Mouse (Mus musculus) embryonic facial prominence, embryonic 12.5 days (tissue): ENCODE data around the gene Iah1. TPM values are rescaled to one million over a fixed set of nuclear protein-coding genes. Genes with fewer than 3 reads are reported as not detected.

ENCODE experiments used
- ATAC-seq: fragments of 200-750 bp; cut with Nextera tagmentation; 2 replicates; pipeline ENCODE4 v1.8.0; 2017; ENCODE audit not compliant: insufficient number of reproducible peaks, insufficient read depth, low FRiP score, low TSS enrichment
- H3K27ac ChIP-seq: fragments of 300-500 bp; sonication (generic); 2 replicates; pipeline ENCODE4 v1.5.1; 2016; ENCODE audit warnings: mild to moderate bottlenecking
- H3K27me3 ChIP-seq: fragments of 300-500 bp; sonication (generic); 2 replicates; pipeline ENCODE4 v1.6.1; 2016; ENCODE audit warnings: mild to moderate bottlenecking, moderate library complexity
- H3K36me3 ChIP-seq: fragments of 300-500 bp; sonication (generic); 2 replicates; pipeline ENCODE4 v1.6.1; 2016; ENCODE audit warnings: mild to moderate bottlenecking
- H3K4me1 ChIP-seq: fragments of 300-500 bp; sonication (generic); 2 replicates; pipeline ENCODE4 v1.6.1; 2016
- H3K4me2 ChIP-seq: fragments of 300-500 bp; sonication (generic); replicated peaks from 2 replicates; pipeline ENCODE4 v1.6.1; 2016; ENCODE audit warnings: mild to moderate bottlenecking, moderate library complexity
- H3K4me3 ChIP-seq: fragments of 300-500 bp; sonication (generic); 2 replicates; pipeline ENCODE4 v1.5.1; 2016; ENCODE audit warnings: mild to moderate bottlenecking
- H3K9ac ChIP-seq: fragments of 300-500 bp; sonication (generic); 2 replicates; pipeline ENCODE4 v1.6.1; 2016; ENCODE audit warnings: mild to moderate bottlenecking, moderate library complexity
- H3K9me3 ChIP-seq: fragments of 300-500 bp; sonication (generic); 2 replicates; pipeline ENCODE4 v1.6.1; 2016; ENCODE audit warnings: mild to moderate bottlenecking, moderate library complexity
- WGBS: fragments of 180-500 bp; shearing (Covaris S2); methylation state at CpG from one replicate; pipeline ENCODE4 v1.1.7; 2016; 5-methylcytosine and 5-hydroxymethylcytosine counted together
- polyA plus RNA-seq: library from polyadenylated mRNA; unstranded; fragments of >200 nt; fragmentation: Nextera tagmentation; extraction: Ambion mirVana; gene quantifications from 2 replicates; pipeline ENCODE4 v1.2.1, GENCODE M21; 2016

The Iah1 gene
- polyA plus RNA-seq, 1 experiment from 2014 or later = 58.1 TPM

GRCm38 (mm10) chr12:21322296-21322695, 6.1 kb downstream of the Iah1 start:
- no peak overlapping the region for H3K4me3 ChIP-seq
- H3K9me3 ChIP-seq = no peaks in the 10 kb centered on the region
- H3K27me3 ChIP-seq = no peaks in the 10 kb centered on the region
- H3K4me1 ChIP-seq = no peaks in the 10 kb centered on the region
- WGBS = 92% methylated on average over 4 of the region's 4 CpGs
- no peak for ATAC-seq
- H3K36me3 ChIP-seq = peaks cover 65% of the 10 kb centered on the region
- no peak overlapping the region for H3K27ac ChIP-seq
- H3K9ac ChIP-seq = no peak overlapping the region
- H3K4me2 ChIP-seq = no peak overlapping the region

GRCm38 (mm10) chr12:21322856-21323255, 6.7 kb downstream of the Iah1 start:
- Histone ChIP-seq H3K4me1 (no peaks in the 10 kb centered on the region), H3K4me2 (no peak overlapping the region), H3K27me3 (no peaks in the 10 kb centered on the region), H3K4me3 (no peak overlapping the region), H3K9me3 (no peaks in the 10 kb centered on the region), H3K36me3 (peaks cover 70% of the 10 kb centered on the region), H3K9ac (no peak overlapping the region), H3K27ac (no peak overlapping the region)
- no peak for ATAC-seq
- 87% methylated on average over 9 of the region's 9 CpGs for WGBS

GRCm38 (mm10) chr12:21324101-21324500, 7.9 kb downstream of the Iah1 start:
- WGBS = 85% methylated on average over 5 of the region's 5 CpGs
- H3K4me2 ChIP-seq = no peak overlapping the region
- H3K27me3 ChIP-seq = no peaks in the 10 kb centered on the region
- no peak overlapping the region for H3K4me3 ChIP-seq
- no peaks in the 10 kb centered on the region for H3K4me1 ChIP-seq
- H3K9me3 ChIP-seq = no peaks in the 10 kb centered on the region
- no peak for ATAC-seq
- H3K9ac ChIP-seq = no peak overlapping the region
- peaks cover 80% of the 10 kb centered on the region for H3K36me3 ChIP-seq
- no peak overlapping the region for H3K27ac ChIP-seq

GRCm38 (mm10) chr12:21325266-21325665, 9.1 kb downstream of the Iah1 start:
- peaks cover 81% of the 10 kb centered on the region for H3K36me3 ChIP-seq
- ATAC-seq = no peak
- 89% methylated on average over 8 of the region's 8 CpGs for WGBS

GRCm38 (mm10) chr12:21326325-21326724, 10.1 kb downstream of the Iah1 start:
- no peak overlapping the region for H3K4me2 ChIP-seq
- no peak overlapping the region for H3K27ac ChIP-seq
- peaks cover 78% of the 10 kb centered on the region for H3K36me3 ChIP-seq
- H3K4me3 ChIP-seq = no peak overlapping the region
- H3K9ac ChIP-seq = no peak overlapping the region
- 92% methylated on average over 3 of the region's 3 CpGs for WGBS
- H3K9me3 ChIP-seq = no peaks in the 10 kb centered on the region
- no peak for ATAC-seq
- H3K27me3 ChIP-seq = no peaks in the 10 kb centered on the region
- H3K4me1 ChIP-seq = no peaks in the 10 kb centered on the region

More at GRCm38 (mm10) chr12:21325266-21325665, 9.1 kb downstream of the Iah1 start:
- Histone ChIP-seq H3K4me3 (no peak overlapping the region), H3K27me3 (no peaks in the 10 kb centered on the region), H3K27ac (no peak overlapping the region), H3K4me1 (no peaks in the 10 kb centered on the region), H3K9me3 (no peaks in the 10 kb centered on the region), H3K9ac (no peak overlapping the region), H3K4me2 (no peak overlapping the region)

DNA sequence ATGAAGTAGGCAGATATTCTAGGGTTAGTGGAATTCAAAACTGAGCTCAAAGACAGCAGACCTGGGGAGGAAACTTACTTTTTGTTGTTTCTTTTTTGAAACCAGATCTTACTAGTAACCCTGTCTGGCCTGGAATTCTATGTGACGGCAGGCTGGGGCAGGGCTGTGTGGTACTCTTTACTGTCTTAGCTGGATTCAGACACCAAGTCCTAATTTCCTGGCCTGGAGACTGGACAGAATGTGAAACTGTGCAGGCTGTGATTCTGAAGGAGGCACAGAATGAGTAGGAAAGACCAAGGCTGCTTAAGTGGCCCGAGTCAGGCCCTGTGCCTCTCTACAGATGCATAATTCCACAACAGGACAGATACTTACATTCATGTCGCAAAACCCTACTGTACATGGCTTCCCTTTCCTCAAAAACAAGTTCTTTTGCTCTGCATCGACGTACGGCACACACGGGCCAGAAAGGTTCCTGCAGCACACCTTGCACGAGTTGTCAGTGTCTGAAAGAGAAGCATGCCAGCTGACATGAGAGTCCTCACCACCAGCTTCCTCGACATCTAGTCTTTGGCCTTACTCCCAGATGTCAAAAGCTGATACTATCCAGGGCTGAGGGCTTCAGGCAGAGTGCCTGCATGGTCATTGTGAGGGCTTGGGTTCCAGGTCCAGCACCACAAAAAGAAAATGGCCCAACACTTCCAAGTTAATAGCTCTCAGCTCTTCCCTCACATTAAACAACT, 13.6 kb downstream of the Iah1 start:
- Histone ChIP-seq H3K4me1 (no peaks in the 10 kb centered on the region), H3K9ac (no peak overlapping the region), H3K36me3 (peaks cover 78% of the 10 kb centered on the region), H3K4me2 (no peak overlapping the region), H3K9me3 (no peaks in the 10 kb centered on the region), H3K27me3 (no peaks in the 10 kb centered on the region), H3K27ac (no peak overlapping the region), H3K4me3 (no peak overlapping the region)
- 87% methylated on average over 9 of the region's 9 CpGs for WGBS
- no peak for ATAC-seq

DNA sequence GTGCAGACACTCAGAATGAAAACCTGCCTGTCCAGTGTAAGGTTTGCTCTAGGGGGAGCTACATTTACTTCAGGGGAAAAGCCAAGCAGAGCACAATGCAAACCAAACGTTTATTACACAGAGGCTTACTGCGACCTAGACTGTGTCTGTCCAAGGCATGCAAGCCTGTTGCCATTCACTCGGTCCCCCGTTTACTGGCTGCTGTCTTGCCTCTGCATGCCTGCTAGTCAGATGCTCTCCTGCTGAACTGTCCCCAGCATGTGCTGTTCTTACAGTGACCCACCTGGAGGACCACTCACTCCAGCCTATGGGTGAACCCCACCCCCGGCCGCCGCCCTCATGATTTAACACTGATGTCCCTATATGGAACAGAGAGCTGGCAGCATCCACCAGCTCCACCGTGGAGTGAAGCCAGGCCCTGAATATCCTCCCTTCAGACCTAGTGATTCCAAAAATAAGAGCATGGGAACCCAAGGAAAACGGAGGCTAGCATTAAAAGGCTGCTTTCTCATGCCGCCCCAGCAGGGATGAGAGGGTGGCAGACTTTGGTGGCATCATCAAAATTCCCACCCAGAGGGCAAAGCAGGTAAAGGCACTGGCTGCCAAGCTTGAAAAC, 14.9 kb downstream of the Iah1 start:
- Histone ChIP-seq H3K4me2 (no peak overlapping the region), H3K4me3 (no peak overlapping the region), H3K9me3 (no peaks in the 10 kb centered on the region), H3K9ac (no peak overlapping the region), H3K27ac (no peak overlapping the region), H3K36me3 (peaks cover 76% of the 10 kb centered on the region), H3K4me1 (no peaks in the 10 kb centered on the region), H3K27me3 (no peaks in the 10 kb centered on the region)
- no peak for ATAC-seq
- 88% methylated on average over 10 of the region's 10 CpGs for WGBS

DNA sequence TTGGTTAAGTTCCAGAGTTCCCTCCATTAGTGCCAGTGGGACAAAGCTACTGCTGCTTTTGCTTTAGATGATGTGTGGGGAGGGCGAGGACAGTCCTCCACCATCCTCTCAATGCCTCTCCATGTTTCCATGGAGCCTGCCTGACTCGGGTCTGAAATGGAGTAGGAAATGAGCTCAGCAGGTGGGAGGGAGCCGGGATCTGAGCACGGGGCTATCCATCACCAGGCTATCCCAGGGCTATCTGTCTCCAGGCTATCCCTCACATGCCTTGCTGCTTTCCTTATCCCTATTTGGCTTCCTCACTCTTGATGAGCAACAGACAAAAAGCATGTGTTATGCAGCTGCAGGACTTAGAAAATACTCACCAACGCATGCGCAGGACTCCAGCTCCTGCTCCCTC, 15.5 kb downstream of the Iah1 start:
- H3K27ac ChIP-seq = no peak overlapping the region
- H3K4me3 ChIP-seq = no peak overlapping the region
- H3K9ac ChIP-seq = no peak overlapping the region
- H3K4me1 ChIP-seq = no peaks in the 10 kb centered on the region
- no peak for ATAC-seq
- no peaks in the 10 kb centered on the region for H3K9me3 ChIP-seq
- H3K4me2 ChIP-seq = no peak overlapping the region
- peaks cover 80% of the 10 kb centered on the region for H3K36me3 ChIP-seq
- 84% methylated on average over 6 of the region's 6 CpGs for WGBS
- no peaks in the 10 kb centered on the region for H3K27me3 ChIP-seq

DNA sequence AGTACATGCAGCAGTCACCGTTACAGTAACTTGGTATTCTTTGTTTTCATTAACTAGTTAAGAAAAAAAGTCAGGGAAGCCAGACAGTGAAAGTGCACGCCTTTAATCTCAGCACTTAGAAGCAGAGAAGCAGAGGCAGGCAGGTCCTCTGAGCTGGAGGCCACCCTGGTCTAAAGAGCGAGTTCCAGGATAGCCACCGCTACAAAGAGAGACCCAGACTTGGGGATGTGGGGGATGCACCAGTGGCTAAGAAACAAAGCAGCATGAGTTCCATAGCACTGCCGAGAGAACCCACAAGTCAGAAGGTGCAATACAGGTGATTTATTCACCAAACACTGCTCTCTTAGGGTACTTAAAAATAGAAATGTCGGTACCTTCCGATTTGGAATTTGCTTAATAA, 16.8 kb downstream of the Iah1 start:
- no peak for ATAC-seq
- Histone ChIP-seq H3K4me3 (no peak overlapping the region), H3K36me3 (peaks cover 68% of the 10 kb centered on the region)

GRCm38 (mm10) chr12:21333766-21334165, 17.6 kb downstream of the Iah1 start:
- Histone ChIP-seq H3K27me3 (no peaks in the 10 kb centered on the region), H3K4me2 (no peak overlapping the region), H3K4me1 (no peaks in the 10 kb centered on the region), H3K9ac (no peak overlapping the region), H3K36me3 (peaks cover 63% of the 10 kb centered on the region), H3K4me3 (no peak overlapping the region), H3K9me3 (no peaks in the 10 kb centered on the region), H3K27ac (no peak overlapping the region)
- ATAC-seq = no peak
- 94% methylated on average over 5 of the region's 5 CpGs for WGBS

More for the DNA sequence above, 16.8 kb downstream of the Iah1 start:
- 94% methylated on average over 7 of the region's 7 CpGs for WGBS
- H3K4me2 ChIP-seq = no peak overlapping the region
- no peaks in the 10 kb centered on the region for H3K27me3 ChIP-seq
- no peaks in the 10 kb centered on the region for H3K9me3 ChIP-seq
- no peaks in the 10 kb centered on the region for H3K4me1 ChIP-seq
- H3K27ac ChIP-seq = no peak overlapping the region
- no peak overlapping the region for H3K9ac ChIP-seq

GRCm38 (mm10) chr12:21335869-21336268, 19.7 kb downstream of the Iah1 start:
- H3K4me2 ChIP-seq = no peak overlapping the region
- H3K27ac ChIP-seq = no peak overlapping the region
- 91% methylated on average over 7 of the region's 7 CpGs for WGBS
- peaks cover 64% of the 10 kb centered on the region for H3K36me3 ChIP-seq
- no peaks in the 10 kb centered on the region for H3K4me1 ChIP-seq
- H3K4me3 ChIP-seq = no peak overlapping the region
- ATAC-seq = no peak
- H3K9me3 ChIP-seq = no peaks in the 10 kb centered on the region
- no peaks in the 10 kb centered on the region for H3K27me3 ChIP-seq
- H3K9ac ChIP-seq = no peak overlapping the region

GRCm38 (mm10) chr12:21337171-21337570, 21.0 kb downstream of the Iah1 start:
- H3K9me3 ChIP-seq = no peaks in the 10 kb centered on the region
- no peak overlapping the region for H3K27ac ChIP-seq
- WGBS = 95% methylated on average over 5 of the region's 5 CpGs
- no peaks in the 10 kb centered on the region for H3K27me3 ChIP-seq
- ATAC-seq = no peak
- no peak overlapping the region for H3K4me3 ChIP-seq
- no peak overlapping the region for H3K4me2 ChIP-seq
- no peaks in the 10 kb centered on the region for H3K4me1 ChIP-seq
- peaks cover 57% of the 10 kb centered on the region for H3K36me3 ChIP-seq
- H3K9ac ChIP-seq = no peak overlapping the region
